Mouse (Mus musculus) hindbrain, postnatal 0 days (tissue): ENCODE data around the gene Sgip1. TPM values are rescaled to one million over a fixed set of nuclear protein-coding genes. Genes with fewer than 3 reads are reported as not detected.

ENCODE experiments used
- ATAC-seq: fragments of 200-750 bp; cut with Nextera tagmentation; 2 replicates; pipeline ENCODE4 v1.8.0; 2017; ENCODE audit warnings: mild to moderate bottlenecking, moderate TSS enrichment, moderate library complexity
- DNase-seq: peaks from one replicate; pipeline ENCODE4 v3.0.0-alpha.2; 2015; ENCODE audit warnings: low spot score
- H3K27ac ChIP-seq: fragments of 300-500 bp; sonication (generic); 2 replicates; pipeline ENCODE4 v1.5.1; 2014; ENCODE audit warnings: mild to moderate bottlenecking
- H3K27me3 ChIP-seq: fragments of 300-500 bp; sonication (generic); 2 replicates; pipeline ENCODE4 v1.6.1; 2014; ENCODE audit warnings: low read length, mixed read lengths; ENCODE audit not compliant: insufficient read depth
- H3K36me3 ChIP-seq: fragments of 300-500 bp; sonication (generic); 2 replicates; pipeline ENCODE4 v1.6.1; 2014; ENCODE audit warnings: low read length, mixed read lengths; ENCODE audit not compliant: insufficient read depth
- H3K4me1 ChIP-seq: fragments of 300-500 bp; sonication (generic); 2 replicates; pipeline ENCODE4 v1.6.1; 2014; ENCODE audit warnings: antibody characterized with exemption, low read length, mixed read lengths; ENCODE audit not compliant: insufficient read depth
- H3K4me2 ChIP-seq: fragments of 300-500 bp; sonication (generic); 2 replicates; pipeline ENCODE4 v1.6.1; 2014; ENCODE audit warnings: low read depth, mild to moderate bottlenecking, low read length, moderate library complexity, mixed read lengths
- H3K4me3 ChIP-seq: fragments of 300-500 bp; sonication (generic); 2 replicates; pipeline ENCODE4 v1.5.1; 2014; ENCODE audit warnings: low read length
- H3K9ac ChIP-seq: fragments of 300-500 bp; sonication (generic); replicated peaks from 2 replicates; pipeline ENCODE4 v1.6.1; 2014; ENCODE audit warnings: mild to moderate bottlenecking, low read length, moderate library complexity, mixed read lengths
- H3K9me3 ChIP-seq: fragments of 300-500 bp; sonication (generic); 2 replicates; pipeline ENCODE4 v1.6.1; 2016; ENCODE audit warnings: low read length, mixed read lengths
- CTCF ChIP-seq: IDR thresholded peaks from 2 replicates; pipeline ENCODE4 v1.5.1; 2016; ENCODE audit warnings: antibody characterized with exemption, control low read depth, low read depth
- WGBS: fragments of 180-500 bp; shearing (Covaris S2); extraction: QIAGEN DNeasy Blood & Tissue Kit; methylation state at CpG from one replicate; pipeline ENCODE4 v1.1.7; 2014; 5-methylcytosine and 5-hydroxymethylcytosine counted together
- polyA plus RNA-seq: library from polyadenylated mRNA; unstranded; fragments of >200 nt; fragmentation: Nextera tagmentation; extraction: Ambion mirVana; gene quantifications from 2 replicates; pipeline ENCODE4 v1.2.1, GENCODE M21; 2015
- total RNA-seq: library from RNA; depleted of rRNA; stranded (reverse); fragments of >200 nt; gene quantifications from 2 replicates; pipeline ENCODE4 v1.2.3, GENCODE M21; 2014

Gene Sgip1
- total and polyA plus RNA-seq, 2 experiments from 2014 or later = 34.6 to 62.0 TPM

DNA sequence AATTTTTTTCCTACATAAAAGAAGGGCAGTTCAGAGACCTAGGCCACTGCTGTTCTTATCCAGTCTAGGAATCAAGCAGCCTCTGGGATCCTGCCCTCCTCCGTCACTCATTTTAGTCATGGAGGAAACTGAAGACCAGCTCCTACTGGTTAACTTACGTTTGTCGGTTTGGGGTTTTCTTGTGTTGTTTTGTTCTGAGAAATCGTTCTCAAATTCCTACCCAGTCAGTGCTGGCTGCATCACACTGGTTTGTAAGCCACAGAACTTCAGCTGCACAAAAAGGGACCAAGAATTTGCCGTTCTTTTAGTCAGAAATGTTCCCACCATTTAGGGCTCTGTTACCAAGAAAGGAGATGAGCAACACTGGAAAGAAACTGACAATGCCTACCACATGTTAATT lies 248.3 kb downstream of the Sgip1 start:
- Histone ChIP-seq H3K9ac (no peak overlapping the region), H3K27ac (no peak overlapping the region), H3K36me3 (no peaks in the 10 kb centered on the region), H3K4me2 (no peak overlapping the region), H3K9me3 (no peaks in the 10 kb centered on the region), H3K4me3 (no peak overlapping the region), H3K4me1 (no peaks in the 10 kb centered on the region), H3K27me3 (no peaks in the 10 kb centered on the region)
- DNase-seq (no peak), ATAC-seq (no peak)
- 76% methylated on average over 5 of the region's 5 CpGs for WGBS
- no peak for TF ChIP-seq CTCF

GRCm38 (mm10) chr4:102990016-102990415 lies 248.9 kb downstream of the Sgip1 start:
- no peak for DNase-seq
- ATAC-seq = no peak
- 78% methylated on average over 4 of the region's 4 CpGs for WGBS

GRCm38 (mm10) chr4:102990595-102991340 lies 249.7 kb downstream of the Sgip1 start:
- no peak overlapping the region for H3K4me2 ChIP-seq
- 88% methylated on average over 11 of the region's 11 CpGs for WGBS
- no peaks in the 10 kb centered on the region for H3K9me3 ChIP-seq
- ATAC-seq = no peak
- H3K36me3 ChIP-seq = no peaks in the 10 kb centered on the region
- TF ChIP-seq CTCF = no peak
- H3K27ac ChIP-seq = no peak overlapping the region
- no peaks in the 10 kb centered on the region for H3K27me3 ChIP-seq
- no peak overlapping the region for H3K9ac ChIP-seq
- H3K4me1 ChIP-seq = no peaks in the 10 kb centered on the region
- DNase-seq = no peak
- no peak overlapping the region for H3K4me3 ChIP-seq

More at GRCm38 (mm10) chr4:102990016-102990415, 248.9 kb downstream of the Sgip1 start:
- H3K36me3 ChIP-seq = no peaks in the 10 kb centered on the region
- H3K4me2 ChIP-seq = no peak overlapping the region
- no peak overlapping the region for H3K27ac ChIP-seq
- H3K27me3 ChIP-seq = no peaks in the 10 kb centered on the region
- no peaks in the 10 kb centered on the region for H3K9me3 ChIP-seq
- H3K9ac ChIP-seq = no peak overlapping the region
- H3K4me3 ChIP-seq = no peak overlapping the region
- H3K4me1 ChIP-seq = no peaks in the 10 kb centered on the region
- TF ChIP-seq CTCF = no peak

DNA sequence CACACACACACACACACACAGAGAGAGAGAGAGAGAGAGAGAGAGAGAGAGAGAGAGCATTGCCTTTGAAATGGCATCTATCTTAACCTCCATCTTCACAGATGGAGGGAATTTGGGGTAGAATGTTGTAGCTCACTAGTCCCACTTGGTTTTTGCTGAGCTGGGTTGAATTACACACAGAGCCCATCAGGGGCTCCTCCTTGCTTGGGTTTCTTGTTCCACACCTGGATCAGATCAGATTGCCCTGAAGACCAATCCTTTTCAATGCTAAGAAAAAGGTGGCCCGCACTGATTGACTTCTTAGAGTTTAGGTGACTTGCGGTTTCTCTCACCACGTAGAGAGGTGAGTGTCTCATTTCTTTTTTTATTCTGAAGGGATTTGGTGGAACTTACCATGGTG lies 250.6 kb downstream of the Sgip1 start:
- Histone ChIP-seq H3K36me3 (no peaks in the 10 kb centered on the region), H3K27ac (no peak overlapping the region), H3K4me1 (no peaks in the 10 kb centered on the region), H3K9me3 (no peaks in the 10 kb centered on the region), H3K4me3 (no peak overlapping the region), H3K9ac (no peak overlapping the region), H3K27me3 (no peaks in the 10 kb centered on the region), H3K4me2 (no peak overlapping the region)
- DNase-seq = no peak
- TF ChIP-seq CTCF = no peak
- no peak for ATAC-seq
- 79% methylated on average over 3 of the region's 3 CpGs for WGBS

- Histone ChIP-seq H3K4me1 (no peaks in the 10 kb centered on the region), H3K36me3 (no peaks in the 10 kb centered on the region), H3K27ac (no peak overlapping the region), H3K4me3 (no peak overlapping the region), H3K4me2 (no peak overlapping the region), H3K9me3 (no peaks in the 10 kb centered on the region), H3K27me3 (no peaks in the 10 kb centered on the region), H3K9ac (no peak overlapping the region)
- no peak for TF ChIP-seq CTCF
- ATAC-seq = no peak
- 74% methylated on average over 4 of the region's 4 CpGs for whole genome bisulfite sequencing
- DNase-seq = peak; percentile 16
These were observed 263.6 kb downstream of the Sgip1 start for GRCm38 (mm10) chr4:103004681-103005080.

DNA sequence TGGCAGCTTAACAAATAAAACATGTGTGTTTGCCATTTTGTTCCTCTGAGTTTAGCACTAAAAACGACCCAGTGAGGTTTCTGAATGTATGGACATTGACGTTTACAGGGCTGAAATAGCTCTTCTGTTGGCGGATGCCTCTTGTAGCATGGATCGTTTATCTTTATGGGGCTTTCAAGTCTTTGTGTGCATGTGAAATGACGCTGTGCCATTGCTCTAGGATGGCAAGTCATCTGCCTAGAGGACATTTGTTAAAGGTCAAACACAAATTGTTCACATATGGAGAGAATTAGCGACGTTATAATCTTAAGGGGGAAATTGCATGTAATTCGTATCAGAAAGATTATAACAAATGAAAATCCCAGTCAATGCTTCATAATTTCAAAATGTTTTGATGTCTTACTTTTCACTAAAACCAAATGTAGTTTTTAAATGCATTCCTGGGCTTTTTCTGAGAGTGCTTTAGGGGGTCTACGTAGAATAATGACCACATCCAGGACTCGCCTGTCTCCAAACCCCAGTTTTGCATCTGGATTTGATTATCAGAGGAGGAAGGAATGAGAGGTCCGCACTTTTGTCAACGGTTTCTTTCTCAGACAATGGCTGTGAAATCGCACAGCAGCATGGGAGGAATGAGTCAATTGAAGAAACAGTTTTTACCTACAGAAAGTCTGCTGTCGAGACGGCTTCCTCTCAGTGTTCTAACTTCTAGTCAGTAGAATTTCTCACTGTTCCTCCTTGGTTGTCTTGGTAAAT lies 264.3 kb downstream of the Sgip1 start:
- 61% methylated on average over 15 of the region's 15 CpGs for WGBS
- H3K4me2 ChIP-seq = no peak overlapping the region
- H3K9ac ChIP-seq = no peak overlapping the region
- H3K27ac ChIP-seq = no peak overlapping the region
- no peaks in the 10 kb centered on the region for H3K36me3 ChIP-seq
- H3K4me1 ChIP-seq = no peaks in the 10 kb centered on the region
- TF ChIP-seq CTCF = no peak
- no peak overlapping the region for H3K4me3 ChIP-seq
- H3K27me3 ChIP-seq = no peaks in the 10 kb centered on the region
- no peaks in the 10 kb centered on the region for H3K9me3 ChIP-seq
- no peak for ATAC-seq
- no peak for DNase-seq

DNA sequence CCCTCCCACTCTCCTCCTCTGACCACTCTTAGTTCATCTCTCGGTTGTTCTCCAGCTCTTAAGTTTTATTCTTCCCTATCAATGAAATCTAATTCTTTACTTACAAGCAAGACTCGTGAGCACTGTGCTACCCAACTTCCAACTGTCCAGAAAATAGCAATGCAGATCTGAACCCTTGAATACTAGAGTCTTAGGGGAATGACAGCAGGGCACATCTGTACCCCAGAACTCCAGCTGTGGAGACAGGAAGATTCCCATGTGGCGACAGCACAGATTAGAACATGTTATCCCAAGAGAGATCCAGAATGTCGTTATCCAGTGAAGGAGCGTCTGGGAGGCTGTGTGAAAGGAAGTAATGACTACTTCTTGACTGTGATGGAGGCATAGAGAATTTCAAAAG lies 265.2 kb downstream of the Sgip1 start:
- Histone ChIP-seq H3K4me2 (no peak overlapping the region), H3K4me3 (no peak overlapping the region), H3K27ac (no peak overlapping the region), H3K27me3 (no peaks in the 10 kb centered on the region), H3K9ac (no peak overlapping the region), H3K4me1 (no peaks in the 10 kb centered on the region), H3K9me3 (no peaks in the 10 kb centered on the region), H3K36me3 (no peaks in the 10 kb centered on the region)
- ATAC-seq = no peak
- 76% methylated on average over 5 of the region's 5 CpGs for WGBS
- no peak for DNase-seq
- TF ChIP-seq CTCF = no peak
